Mouse (Mus musculus): ENCODE results near the gene Oasl1.
"Not testable (repeated sequence)": the region's sequence is repeated elsewhere in the genome, so short reads cannot be mapped to it uniquely, and the experiment has no call there.

Oasl1 gene

DNA sequence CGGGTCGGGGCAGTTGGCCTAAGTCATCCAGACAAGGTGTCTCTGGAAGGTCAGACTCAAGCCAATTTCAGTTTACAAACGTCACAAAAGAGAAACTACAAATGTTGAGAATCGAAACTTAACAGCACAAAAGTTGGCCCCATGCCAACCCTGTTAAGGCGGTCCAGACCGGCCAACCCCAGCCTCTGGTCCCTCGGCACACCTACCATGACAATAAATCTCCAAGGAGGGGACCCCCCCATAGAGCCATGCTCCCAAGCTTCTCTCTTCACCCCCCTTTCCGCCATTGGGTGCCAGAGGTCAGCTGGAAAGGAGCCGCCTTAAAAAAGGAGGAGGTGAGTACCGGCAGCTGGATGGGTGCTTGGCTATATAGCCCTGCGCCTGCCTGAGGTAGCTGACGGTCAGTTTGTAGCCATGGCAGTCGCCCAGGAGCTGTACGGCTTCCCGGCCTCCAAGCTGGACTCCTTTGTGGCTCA, at the start of gene Oasl1:
Oasl1 (plus strand) TSS at position 243 of the 476 bp plus-strand sequence.
- no peak for DNase-seq (ENCODE audit: low spot score)

GRCm38 (mm10) chr5:114875858-114876257, 47.2 kb upstream of the Oasl1 start:
- DNase-seq (ENCODE audit: low spot score): no peak

GRCm38 (mm10) chr5:114876331-114876730, 46.7 kb upstream of the Oasl1 start:
- DNase-seq (ENCODE audit: low spot score): no peak

DNA sequence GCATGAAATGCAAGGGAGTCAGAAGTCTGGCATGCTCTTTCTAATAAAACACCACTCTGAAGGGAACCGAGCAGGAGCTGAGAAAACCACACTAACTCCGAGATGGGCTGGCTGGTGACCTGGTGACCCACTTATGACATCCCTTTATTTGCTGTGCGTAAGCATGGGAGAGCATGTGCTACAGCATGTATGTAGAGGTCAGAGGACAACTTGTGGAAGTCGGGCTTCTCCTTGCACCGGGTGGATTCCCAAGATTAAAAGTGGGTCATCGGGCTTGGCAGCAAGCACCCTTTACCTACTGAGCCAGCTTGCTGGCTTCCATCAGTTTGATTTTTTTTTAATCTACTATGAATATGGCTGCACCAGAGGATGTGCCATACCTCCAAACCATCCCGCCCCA, 45.6 kb upstream of the Oasl1 start:
- DNase-seq (ENCODE audit: low spot score): no peak

DNA sequence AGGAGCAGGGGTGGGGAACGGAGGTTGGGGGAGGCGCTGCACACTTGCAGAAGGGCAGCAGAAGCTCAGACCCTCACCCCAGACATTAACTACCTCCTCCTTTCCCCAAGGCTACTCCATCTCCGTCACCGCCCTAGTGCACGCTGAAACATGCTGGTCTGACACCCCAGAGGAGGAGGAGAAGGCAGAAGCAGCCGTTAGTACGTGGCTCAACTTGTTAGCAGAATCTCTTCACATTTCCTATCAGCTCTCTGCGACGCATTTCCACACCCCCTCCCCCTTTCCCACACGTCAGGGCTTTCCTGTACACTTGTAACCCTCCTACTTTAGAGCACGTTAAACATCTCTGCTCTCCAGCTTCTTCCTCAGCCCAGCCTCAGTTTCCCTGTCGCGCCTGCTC, 43.6 kb upstream of the Oasl1 start:
- DNase-seq (ENCODE audit: low spot score): no peak

DNA sequence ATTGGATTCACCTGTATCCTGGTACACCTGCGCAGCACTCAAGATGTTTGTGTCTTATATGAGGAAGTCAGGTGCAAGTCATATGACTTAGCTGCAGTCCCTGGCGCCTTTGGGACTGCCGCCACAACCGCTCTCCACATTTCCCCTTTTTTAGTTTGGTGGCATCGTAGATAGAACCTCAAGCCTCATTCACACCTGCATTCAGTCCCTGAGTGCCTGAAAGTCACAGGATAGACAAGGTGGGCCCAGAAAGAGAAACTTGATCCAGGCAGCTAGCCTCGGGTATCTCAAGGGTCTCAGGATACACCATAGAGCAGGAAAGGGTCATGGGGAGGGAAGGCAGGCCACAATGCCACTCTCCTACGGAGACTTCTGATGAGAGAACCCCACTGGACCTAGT, 40.7 kb upstream of the Oasl1 start:
- DNase-seq (ENCODE audit: low spot score): not testable (repeated sequence)

DNA sequence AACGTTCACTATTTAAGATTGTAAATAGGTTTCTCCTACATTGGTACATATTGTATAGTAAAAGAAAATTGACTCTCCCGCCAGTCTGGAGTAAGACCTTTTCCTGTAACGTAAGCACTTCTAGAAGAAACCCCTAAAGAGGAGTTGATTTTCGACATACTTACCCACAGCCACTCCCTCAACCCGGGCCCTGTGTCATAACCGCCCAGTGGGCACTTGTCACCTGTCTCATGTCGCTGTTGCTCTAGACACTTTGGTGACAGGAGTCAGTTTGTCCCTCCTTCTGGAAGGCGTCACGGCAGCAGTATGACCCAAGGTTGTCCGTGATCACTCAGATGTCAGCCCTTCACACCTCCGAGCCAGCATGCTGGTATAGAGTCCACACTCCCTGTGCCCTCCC, 40.0 kb upstream of the Oasl1 start:
- DNase-seq (ENCODE audit: low spot score): no peak

GRCm38 (mm10) chr5:114886801-114887200, 36.2 kb upstream of the Oasl1 start:
- no peak for DNase-seq (ENCODE audit: low spot score)

DNA sequence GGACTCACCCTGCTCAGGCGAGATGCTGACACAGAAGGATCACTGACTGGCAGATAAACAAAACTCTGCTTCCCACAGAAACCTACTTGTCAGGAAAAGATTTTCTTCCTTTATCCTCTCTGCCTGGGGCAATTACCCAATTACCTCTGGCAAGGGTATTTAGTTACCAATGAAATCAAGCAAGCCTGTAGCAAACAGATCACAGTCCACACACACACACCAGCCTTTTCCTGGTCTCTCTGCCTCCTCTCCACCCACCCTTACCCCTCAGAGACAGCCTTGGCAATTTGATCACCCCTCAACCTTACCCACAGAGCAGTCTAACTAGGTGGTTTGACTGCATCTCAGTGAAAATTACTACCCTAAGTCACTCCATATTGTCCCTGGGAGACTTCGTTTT, 34.0 kb upstream of the Oasl1 start:
- no peak for DNase-seq (ENCODE audit: low spot score)

GRCm38 (mm10) chr5:114895542-114895941, 27.5 kb upstream of the Oasl1 start:
- no peak for DNase-seq (ENCODE audit: low spot score)

- no peak for DNase-seq (ENCODE audit: low spot score)
Observed at GRCm38 (mm10) chr5:114896688-114897373, 26.2 kb upstream of the Oasl1 start, which contains the start of gene Oasl2. Oasl2 (plus strand) TSS chr5:114896936.

GRCm38 (mm10) chr5:114897374-114897793, 25.7 kb upstream of the Oasl1 start:
- DNase-seq (ENCODE audit: low spot score): no peak

- DNase-seq (ENCODE audit: low spot score): no peak
Observed at GRCm38 (mm10) chr5:114898857-114899256, 24.2 kb upstream of the Oasl1 start.

- DNase-seq (ENCODE audit: low spot score): peak; percentile 21
Observed at GRCm38 (mm10) chr5:114902413-114902812, 20.6 kb upstream of the Oasl1 start.

- DNase-seq (ENCODE audit: low spot score): no peak
Observed at GRCm38 (mm10) chr5:114908598-114909305, 14.3 kb upstream of the Oasl1 start.

- no peak for DNase-seq (ENCODE audit: low spot score)
Observed at GRCm38 (mm10) chr5:114913686-114914085, 9.4 kb upstream of the Oasl1 start.

- DNase-seq (ENCODE audit: low spot score): no peak
Observed at GRCm38 (mm10) chr5:114914855-114915254, 8.2 kb upstream of the Oasl1 start.

- DNase-seq (ENCODE audit: low spot score): no peak
Observed at GRCm38 (mm10) chr5:114915854-114916253, 7.2 kb upstream of the Oasl1 start.

DNA sequence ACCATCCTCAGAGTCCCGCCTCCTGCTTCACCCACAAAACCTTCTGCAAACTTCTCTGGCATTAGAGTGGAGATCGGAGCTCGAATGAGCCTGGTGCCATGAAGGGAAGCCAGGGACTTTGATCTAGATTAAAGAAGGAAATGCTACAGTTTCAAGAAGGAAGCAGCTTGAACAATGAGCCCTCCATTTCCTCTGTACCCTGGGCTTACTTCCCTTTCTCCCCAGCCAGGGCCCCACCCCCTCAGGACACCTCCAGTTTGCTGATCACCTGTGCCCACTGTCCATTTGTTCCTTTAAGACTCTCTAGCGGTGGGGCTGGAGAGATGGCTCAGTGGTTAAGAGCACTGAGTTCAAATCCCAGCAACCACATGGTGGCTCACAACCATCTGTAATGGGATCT, 6.3 kb upstream of the Oasl1 start:
- no peak for DNase-seq (ENCODE audit: low spot score)

DNA sequence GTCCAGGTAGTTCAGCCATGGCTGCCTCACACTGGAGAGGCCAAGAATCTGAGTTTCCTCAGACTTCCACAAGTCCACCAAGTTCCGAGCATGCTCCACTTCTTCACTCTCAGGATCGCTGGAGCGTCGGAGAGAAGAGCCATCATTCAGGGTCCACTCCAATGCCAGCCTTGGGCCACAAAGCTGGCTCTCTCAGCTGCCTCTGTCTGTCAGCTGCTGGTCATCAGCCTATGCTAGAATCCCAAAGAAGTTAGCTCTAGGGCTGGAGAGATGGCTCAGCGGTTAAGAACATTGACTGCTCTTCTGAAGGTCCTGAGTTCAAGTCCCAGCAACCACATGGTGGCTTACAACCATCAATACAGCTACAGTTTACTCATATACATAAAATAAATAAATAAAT, 5.7 kb upstream of the Oasl1 start:
- not testable (repeated sequence) for DNase-seq (ENCODE audit: low spot score)

DNA sequence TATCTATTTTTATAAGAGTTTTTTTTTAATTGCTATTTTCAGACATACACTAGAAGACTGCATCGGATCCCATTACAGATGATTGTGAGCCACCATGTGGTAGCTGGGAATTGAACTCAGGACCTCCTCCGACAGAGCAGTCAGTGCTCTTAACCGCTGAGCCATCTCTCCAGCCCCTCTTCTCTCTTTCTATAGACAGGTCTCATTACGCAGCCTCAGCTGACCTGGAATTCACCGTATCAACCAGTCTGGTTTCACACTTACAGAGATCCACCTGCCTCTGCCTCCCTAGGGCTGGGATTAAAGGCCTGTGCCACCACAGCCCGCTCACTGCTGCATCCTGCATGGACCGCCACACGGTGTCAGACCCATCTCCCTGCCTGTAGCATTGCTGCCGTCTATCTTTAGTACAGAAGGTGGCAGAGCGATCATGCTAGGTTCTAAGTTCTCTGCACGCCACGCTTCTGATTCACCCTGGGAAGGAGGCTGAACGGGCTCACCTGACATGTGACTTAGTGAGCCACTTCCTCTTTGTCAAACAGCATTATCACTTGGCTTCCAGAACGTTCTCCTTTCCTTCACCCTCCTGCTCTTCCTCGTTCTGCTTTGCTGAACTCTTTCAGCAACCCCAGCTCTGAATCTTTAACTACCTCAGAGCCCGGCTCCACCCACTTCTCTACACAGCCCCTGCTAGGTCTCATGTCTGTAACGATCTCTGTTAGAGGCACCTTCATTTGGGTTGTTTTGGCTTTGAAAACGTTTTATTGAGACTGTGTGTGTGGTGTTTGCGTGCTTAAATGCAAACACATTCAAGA, 1.3 kb upstream of the Oasl1 start:
- DNase-seq (ENCODE audit: low spot score): peak; percentile 53

GRCm38 (mm10) chr5:114922366-114922731, 691 bp upstream of the Oasl1 start:
- DNase-seq (ENCODE audit: low spot score): no peak
